Mouse (Mus musculus) kidney, postnatal 10 days (tissue): ENCODE measurements around the gene Prss23.

Source experiments
- DNase-seq: peaks from one replicate; pipeline ENCODE4 v3.0.0; 2021; ENCODE audit warnings: mixed read lengths

Prss23 gene

DNA sequence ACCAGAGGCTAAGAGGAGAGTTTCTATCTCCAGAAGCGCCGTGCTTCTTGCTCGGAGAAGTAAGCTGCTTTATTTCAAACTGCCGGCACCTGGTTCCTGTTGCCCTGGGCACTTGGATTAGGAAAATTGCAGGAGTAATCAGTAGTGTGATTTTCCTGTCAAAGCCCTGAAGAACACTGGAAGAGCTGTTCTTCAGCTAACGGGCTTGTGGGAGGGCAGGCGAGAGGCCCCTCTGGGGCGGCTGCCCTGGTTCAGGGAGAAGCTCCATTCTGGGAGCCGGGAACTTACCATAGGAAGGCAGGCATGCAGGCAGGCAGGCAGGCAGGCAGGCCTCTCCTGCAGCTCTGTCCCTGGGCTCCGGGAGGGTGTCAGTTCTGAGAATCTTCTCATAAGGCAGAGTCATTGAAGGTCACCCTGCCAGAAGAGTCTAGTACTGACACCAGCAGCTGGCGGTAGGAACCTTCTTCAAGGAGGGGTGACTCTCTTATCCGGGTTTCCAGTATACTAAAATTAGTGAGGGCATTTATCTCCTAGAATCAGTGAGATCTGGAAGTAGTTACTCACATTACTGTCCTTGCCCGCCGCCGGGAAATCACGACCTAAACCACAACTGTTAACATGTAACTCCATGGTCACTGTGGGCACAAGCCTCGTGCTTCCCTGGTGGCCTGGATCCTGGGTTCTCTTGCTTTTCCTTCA, at the start of gene Prss23:
Gene Prss23 (minus strand): TSS at position 457 of the 699 bp plus-strand sequence.
- no peak for DNase-seq

DNA sequence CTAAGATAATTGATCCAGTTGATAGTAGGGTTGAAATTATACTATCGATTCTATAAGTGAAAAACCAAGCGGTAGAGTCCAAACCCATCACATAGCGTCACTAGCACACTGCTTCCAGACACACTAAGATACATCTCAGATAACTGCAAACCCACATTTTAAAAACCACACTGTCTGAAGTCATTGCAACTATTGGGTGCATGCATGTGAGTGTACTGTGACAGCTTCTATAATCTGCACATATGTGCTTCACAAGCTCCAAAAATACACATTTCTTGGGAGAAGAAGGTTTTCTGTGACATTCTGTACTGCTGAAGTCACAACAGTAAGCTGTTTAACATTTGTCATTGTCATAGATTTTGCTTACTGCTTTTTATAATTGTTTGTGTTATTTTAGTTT, 49.1 kb upstream of the Prss23 start:
- no peak for DNase-seq

GRCm38 (mm10) chr7:89564569-89564968, 37.6 kb upstream of the Prss23 start:
- DNase-seq: no peak

GRCm38 (mm10) chr7:89563501-89563900, 36.5 kb upstream of the Prss23 start:
- DNase-seq: no peak

DNA sequence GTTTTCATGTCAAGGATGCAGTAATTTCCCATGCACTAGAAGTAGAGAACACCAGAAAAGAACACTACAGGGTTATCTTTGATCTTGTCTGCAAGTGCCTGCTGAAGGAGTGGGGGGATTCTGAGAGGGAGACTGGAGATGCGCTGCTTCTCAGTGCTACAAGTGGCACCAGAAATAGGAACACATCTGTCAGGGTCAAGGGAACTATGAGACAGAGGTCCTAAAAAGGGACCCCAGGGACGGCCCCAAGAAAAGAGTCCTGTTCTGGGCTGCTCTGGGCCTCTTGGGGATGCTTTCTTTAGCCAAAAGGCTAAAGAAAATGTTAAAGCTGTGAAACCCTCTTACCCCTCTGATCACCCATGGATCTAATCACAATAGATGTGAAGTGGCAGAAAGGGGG, 35.2 kb upstream of the Prss23 start:
- DNase-seq: no peak

- DNase-seq: no peak
These were observed 34.0 kb upstream of the Prss23 start for GRCm38 (mm10) chr7:89560939-89561338.

- DNase-seq: peak; percentile 15
These were observed 32.6 kb upstream of the Prss23 start for GRCm38 (mm10) chr7:89559633-89560032.

DNA sequence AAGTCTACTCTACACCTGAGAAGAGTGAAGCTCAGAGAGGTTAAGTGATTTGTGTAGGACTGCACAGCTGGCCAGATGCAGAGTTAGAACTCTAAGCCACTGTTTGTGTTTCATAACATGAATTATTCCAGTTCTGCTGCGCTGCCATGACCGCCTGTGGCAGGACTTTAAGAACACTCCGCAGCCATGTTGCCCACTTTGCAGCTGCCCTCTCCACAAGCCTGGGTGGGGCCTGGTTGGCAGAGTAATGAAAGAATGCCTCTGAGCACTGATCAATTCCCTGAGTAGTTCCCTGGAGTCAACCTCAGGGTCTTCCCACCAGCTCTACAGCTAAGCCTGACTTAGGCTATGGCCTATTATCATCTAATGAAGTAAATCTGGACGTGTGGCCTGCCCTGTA, 32.1 kb upstream of the Prss23 start:
- DNase-seq: no peak

GRCm38 (mm10) chr7:89558446-89559039, 31.6 kb upstream of the Prss23 start:
- DNase-seq: peak; percentile 30

DNA sequence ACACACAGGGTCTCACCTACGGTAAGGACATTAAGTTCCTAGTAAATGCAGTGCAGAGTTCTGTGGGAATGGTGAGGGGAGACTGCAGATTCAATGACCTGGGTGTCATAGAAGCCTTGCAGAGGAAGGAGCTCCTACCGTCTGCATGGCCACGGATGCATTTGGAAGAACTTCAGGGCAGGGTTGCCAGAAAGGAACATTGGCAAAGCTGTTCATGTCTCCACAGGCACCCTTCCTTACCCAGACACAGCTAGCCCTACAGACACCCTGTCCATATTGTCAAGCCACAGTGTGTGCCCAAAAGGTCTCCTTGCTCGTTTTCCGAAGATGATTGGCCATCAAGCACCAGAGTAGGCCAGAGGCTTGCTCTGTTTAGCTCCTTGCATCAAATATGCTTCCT, 30.1 kb upstream of the Prss23 start:
- no peak for DNase-seq

GRCm38 (mm10) chr7:89556652-89557051, 29.7 kb upstream of the Prss23 start:
- no peak for DNase-seq

- no peak for DNase-seq
These were observed 28.2 kb upstream of the Prss23 start for GRCm38 (mm10) chr7:89555170-89555569.

GRCm38 (mm10) chr7:89554068-89554467, 27.1 kb upstream of the Prss23 start:
- peak; percentile 11 for DNase-seq

DNA sequence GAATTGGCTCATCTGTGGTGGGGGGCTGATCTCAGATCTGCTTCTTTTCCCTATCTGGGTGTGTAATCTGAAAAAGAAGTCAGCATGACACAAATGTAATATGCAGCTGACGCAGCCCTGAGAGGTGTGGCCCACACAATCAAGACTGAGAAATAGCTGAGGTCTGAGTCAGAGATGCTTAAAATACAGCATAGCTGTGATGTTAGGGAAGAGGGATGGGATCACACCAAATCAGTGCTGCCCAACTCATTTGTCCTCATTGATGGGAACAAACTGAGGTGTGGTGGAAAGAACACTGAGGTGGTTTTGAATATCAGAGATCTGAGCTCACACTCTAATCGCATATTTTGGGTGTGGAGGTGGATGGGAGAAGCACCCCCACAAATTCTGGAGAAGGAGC, 14.0 kb upstream of the Prss23 start:
- DNase-seq: no peak

DNA sequence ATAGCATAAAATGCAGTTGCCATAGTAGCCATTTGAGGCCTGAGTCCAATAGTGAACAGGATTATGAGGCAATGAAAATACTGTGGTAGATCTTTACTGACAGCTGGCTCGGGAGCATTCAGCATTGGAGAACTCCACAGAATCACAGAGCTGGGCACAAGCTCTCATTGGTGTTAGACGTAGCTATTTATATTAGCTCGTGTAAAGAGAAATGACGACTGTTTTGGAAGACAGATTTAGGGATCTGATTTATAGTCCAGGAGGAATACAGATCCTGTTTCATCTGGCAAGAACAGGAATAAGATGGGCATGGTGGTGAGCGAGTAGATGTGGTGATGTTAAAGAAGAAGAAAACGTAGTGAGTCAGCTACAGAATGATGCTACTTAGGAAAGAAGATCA, 12.4 kb upstream of the Prss23 start:
- DNase-seq: no peak

DNA sequence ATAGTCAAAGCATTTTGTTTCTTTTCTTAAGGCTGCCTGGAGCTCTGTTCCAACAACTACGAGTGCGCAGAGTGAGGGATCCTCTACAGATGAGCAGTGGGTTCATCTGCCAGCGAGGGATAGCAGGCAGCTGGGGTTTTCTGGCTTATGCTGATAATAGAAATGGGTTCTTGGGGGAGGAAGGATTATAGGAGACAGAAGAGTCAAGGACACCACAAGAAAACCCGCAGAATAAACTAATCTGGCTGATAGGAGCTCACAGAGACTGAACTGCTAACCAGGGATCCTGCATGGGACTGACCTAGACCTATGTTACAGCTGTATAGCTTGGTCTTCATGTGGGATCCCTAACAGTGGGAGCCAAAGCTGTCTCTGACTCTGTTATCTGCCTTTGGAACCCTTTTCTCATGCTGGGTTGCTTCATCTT, 456 bp upstream of the Prss23 start:
- DNase-seq: no peak

DNA sequence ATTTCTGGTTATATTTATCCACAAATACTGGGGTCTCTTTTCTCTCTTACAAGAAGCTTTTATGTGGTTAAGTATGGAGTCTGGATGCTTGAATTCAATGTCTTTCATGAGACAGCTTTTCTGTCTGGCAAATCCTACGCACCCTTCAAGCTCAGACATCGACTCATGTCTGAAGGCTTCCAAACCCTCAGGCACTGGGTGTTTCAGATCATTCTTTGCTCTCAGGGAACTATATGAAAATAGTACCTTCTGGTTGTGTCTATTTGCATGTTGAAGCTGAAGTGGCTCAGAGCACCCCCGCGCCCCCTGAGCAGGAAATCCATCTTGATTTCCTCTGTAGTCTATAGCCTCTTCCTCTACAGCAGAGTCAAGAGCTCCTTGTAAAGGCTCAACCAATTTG, 3.2 kb downstream of the Prss23 start:
- DNase-seq: no peak

DNA sequence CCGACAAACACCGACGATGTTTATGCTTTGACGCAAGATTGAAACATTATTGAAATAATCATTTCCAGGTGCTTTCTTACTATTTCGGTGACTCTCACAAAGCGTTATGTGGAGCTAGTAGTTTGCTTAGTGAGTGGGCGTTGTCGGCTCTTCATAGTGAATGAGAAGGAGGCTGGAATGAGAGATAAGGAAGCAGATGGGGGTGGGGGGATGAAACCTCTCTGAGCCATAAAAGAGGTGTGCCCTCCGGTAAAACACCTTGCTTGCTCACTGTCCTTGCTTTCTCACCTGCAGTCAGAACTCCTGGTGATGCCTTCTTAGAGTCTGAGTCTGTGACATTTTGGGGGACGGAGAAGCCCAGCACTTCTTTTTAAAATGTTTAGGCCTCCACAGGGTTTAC, 4.8 kb downstream of the Prss23 start:
- DNase-seq: no peak

DNA sequence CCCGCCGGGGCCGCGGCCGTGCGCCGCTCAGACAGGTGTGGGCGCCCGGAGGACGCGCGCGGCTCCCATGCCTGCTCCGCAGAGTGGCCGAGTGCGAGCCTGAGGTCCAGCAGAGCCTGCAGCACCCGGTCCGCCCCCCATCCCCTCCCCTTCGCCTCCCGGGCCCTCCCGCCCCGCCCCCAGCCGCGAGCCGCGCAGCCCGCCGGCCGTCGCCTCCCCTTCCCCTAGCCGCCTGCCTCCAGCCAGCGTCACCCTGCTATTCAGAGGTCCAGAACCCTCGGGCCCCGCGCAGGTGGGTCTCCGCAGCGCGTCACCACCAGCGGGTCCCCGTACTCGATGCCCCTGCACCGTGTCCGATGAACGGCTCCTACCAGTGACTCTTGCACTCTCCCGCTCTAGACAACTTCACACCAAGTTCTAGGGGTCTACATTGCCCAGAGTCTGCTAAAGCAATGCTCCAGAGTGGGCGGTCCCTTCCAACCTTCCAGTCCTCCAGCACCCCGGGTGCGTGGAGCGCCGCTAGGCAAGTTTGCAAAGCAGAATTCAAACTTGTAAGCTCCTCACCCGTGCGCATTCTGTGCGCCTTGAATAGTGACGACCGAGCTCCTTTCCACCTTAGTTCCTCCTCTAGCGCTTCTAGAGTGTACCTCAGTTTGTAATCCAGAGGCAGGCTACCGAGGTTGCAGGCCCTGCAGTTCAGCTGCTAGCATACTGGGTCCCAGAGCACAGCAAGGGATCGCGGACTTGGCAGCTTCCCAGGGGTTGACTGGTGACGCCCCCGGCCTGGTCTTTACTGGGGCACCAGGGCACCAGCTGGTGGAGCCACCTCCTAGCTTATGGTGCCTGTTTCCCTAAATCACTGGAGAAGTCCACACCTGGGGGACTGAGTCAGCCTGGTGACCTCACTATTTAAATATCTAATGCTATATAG, 9.3 kb downstream of the Prss23 start:
- peak; percentile 90 for DNase-seq

DNA sequence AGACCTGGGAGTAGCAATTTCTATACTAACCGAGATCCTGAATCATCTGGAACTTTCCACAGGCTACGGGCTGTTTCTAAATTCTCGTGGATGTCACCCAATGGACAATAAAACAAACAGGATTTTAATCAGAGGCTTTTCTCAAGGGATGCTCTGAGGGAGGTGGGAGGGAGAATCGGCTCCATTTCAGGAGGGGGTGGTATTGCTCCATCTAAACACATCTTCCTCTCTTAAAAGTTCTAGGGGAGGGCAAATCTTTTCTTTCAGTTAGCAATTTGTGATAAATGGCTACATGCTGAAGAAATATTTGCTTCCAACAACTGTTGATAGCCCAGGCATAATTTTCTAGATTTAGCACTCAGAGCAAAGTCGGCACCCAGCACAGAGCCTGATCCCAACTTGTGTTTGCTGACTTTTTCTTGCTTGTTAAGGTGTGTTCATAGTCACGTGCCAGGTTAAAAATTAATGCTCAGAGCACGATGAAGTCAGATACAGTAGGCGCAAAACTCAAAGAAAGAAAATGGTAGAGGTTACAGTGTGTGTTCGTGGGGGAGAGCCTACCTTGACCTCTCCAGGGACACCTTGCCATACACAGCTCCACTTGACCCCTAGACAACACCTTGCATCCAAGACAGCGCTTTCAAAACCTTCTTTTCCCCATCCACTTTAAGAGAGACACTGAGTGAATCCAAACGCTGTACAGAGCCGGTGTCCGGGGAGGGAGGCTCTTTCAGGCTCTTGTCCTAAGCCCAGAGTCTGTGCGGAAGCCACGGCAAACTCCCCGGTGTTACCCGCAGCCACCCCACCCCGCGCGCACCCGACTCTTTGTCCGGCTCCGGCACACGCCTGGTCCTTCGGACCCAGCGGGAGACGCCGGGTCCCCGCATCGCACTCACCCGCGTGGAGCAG, 10.2 kb downstream of the Prss23 start:
- DNase-seq: peak; percentile 22

DNA sequence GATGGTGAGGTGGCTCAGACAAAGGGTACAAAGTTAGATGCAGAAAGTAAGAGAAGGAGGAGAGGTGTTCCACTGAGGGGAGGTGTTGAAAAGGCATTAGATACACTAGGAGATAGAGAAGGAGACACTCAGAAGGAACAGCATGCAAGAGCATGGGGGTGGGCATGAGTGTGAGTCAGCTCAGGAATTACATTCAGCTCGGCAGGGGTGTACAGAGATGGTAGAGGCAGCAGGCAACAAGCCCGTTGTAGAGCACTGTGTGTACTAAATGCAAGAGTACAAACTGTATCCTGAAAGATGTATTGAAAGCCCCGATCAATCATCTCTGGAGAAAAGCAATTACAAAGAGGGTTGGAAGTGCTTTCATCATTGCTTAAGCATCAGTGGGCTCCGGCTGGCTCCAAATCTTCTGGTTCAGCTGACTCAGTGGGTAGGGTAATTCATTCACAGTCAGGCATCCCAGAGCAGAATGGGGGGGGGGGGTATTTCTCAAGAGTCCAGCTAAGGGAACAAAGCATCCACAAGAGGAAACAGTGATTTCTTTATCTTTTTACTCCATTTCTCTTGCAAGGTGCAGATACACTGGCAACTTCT, 15.0 kb downstream of the Prss23 start:
- no peak for DNase-seq

DNA sequence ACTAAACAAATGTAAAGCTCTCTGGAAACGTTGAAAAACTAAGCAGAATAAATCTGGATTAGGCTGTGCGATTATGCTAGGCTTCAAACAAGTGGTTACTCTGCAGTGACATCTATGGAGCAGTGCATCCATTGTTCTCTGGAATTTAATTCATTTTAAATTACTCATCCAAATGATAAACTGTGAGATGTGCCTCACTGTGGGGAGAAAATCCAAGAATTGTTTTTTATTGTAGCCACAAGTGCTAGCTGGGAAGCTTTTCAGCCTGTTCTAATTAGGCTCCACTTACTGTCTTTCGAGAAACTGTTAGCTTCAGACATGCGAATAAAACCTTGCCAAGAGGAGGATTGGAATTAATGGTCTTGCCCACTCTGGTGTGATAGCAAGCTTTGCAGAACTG, 18.3 kb downstream of the Prss23 start:
- DNase-seq: no peak
